Mouse (Mus musculus) ES-Bruce4 (cell line): ENCODE measurements around the gene Lta.

Experiments
- CTCF ChIP-seq: IDR thresholded peaks from one replicate; pipeline ENCODE4 v1.8.1; 2011; ENCODE audit warnings: low read depth, low read length
- EP300 ChIP-seq: IDR thresholded peaks from 2 replicates; pipeline ENCODE4 v1.6.1; 2011; ENCODE audit warnings: low read depth, low read length; ENCODE audit not compliant: insufficient read depth

- TF ChIP-seq CTCF, result no peak
- no peak for TF ChIP-seq EP300
Measured at GRCm38 (mm10) chr17:35236996-35237395, 31.8 kb upstream of the Lta start.
